Mouse (Mus musculus): ENCODE measurements at regions not wholly inside any gene's neighbourhood (a gene's known extent, or its start where the extent isn't known, plus 50 kb on each side); places are given as distances from the start of the nearest gene placed in this dataset.

DNA sequence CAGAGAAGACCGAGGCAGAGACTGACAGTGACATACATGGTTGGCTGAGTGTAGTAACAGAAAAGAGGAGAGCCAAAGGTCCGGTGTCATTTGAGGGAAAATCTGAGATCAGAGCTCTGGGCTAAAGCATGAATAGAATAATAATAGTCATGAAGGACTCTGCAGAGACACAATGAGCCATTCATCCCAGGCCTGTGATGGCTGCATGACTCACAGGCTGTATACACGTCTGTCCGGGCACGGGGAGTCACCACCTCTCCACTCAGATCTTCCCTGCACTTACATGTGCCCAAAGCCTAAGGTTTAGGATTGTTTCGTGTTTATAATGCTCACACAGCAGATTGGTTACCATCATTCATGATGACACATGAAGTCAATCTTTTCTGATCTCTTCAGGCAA is 246.2 kb upstream of the Jmjd1c start:
- Histone ChIP-seq H3K4me1 (ENCODE audit: insufficient read depth, low read depth, low read length) (no peaks in the 10 kb centered on the region; the same call in 1 of the 2 replicates), H3K4me3 (ENCODE audit: low read depth, low read length) (no peak overlapping the region), H3K27me3 (ENCODE audit: insufficient read depth, low read length) (no peaks in the 10 kb centered on the region), H3K36me3 (replicated peaks) (no peaks in the 10 kb centered on the region), H3K9me3 (replicated peaks) (no peaks in the 10 kb centered on the region)
- DNase-seq (ENCODE audit: low spot score) = no peak
- ATAC-seq (ENCODE audit: extremely low read depth, insufficient number of reproducible peaks, low FRiP score, poor library complexity, severe bottlenecking) = no peak
- TF ChIP-seq GATA2 (IDR thresholded peaks at IDR 0.05; ENCODE audit: borderline replicate concordance, low read depth, low read length) (no peak), POLR2AphosphoS5 (IDR thresholded peaks at IDR 0.05; ENCODE audit: insufficient replicate concordance, low read depth, low read length) (no peak), TAL1 (conservative IDR thresholded peaks at IDR 0.05; ENCODE audit: low read depth, low read length) (no peak), CTCF (IDR thresholded peaks at IDR 0.05; ENCODE audit: low read depth, low read length) (no peak), GATA1 (IDR thresholded peaks at IDR 0.05; ENCODE audit: borderline replicate concordance, low read length) (no peak)

DNA sequence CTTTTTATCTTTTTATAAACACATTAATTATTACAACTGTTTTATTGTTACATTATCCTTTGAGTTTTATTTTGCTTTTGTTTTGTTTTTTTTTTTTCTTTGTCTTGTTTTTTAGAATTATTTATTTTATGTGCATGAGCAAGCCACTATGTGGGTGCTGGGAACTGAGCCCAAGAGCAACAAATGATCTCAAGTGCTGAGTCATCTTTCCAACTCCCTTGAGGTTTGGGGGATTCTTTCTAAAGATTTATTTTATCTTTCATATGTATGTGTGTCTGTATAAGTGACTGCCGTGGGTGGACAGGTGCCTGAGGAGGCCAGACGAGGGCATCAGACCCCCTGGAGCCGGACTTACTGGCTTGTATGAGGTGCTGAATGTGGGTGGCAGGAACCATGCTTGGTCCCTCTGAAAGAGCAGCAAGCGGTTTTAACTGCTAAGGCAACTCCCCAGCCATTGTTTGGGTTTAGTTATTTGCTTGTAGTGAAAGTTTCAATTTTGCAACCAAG is 244.9 kb upstream of the Jmjd1c start:
- H3K9me3 ChIP-seq (replicated peaks) = no peaks in the 10 kb centered on the region
- TF ChIP-seq GATA2 (IDR thresholded peaks at IDR 0.05; ENCODE audit: borderline replicate concordance, low read depth, low read length) = no peak
- TF ChIP-seq CTCF (IDR thresholded peaks at IDR 0.05; ENCODE audit: low read depth, low read length) = no peak
- H3K36me3 ChIP-seq (replicated peaks) = no peaks in the 10 kb centered on the region
- no peaks in the 10 kb centered on the region for H3K27me3 ChIP-seq (ENCODE audit: insufficient read depth, low read length)
- DNase-seq (ENCODE audit: low spot score) (no peak), ATAC-seq (ENCODE audit: extremely low read depth, insufficient number of reproducible peaks, low FRiP score, poor library complexity, severe bottlenecking) (no peak)
- H3K4me1 ChIP-seq (ENCODE audit: insufficient read depth, low read depth, low read length) = no peaks in the 10 kb centered on the region; the same call in 1 of the 2 replicates
- no peak overlapping the region for H3K4me3 ChIP-seq (ENCODE audit: low read depth, low read length)

DNA sequence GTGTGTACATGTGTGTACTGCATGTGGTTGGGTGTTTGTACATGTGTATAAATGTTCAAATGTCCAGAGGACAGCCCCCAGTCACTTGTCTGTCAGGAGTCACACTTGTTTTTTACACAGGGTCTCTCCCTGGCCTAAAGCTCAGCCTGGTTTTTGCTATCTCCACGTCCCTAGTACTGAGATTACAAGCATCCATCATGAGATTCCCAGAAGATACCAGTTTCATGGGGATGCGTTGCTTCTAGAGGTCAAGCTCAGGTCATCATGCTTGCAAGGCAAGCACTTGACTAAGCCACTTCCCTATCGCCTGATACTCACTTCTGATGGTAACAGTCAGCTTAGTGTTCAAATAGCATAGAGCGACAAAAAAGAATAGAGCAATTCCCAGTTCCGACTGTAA is 244.1 kb upstream of the Jmjd1c start:
- no peak for DNase-seq (ENCODE audit: low spot score)
- H3K27me3 ChIP-seq (ENCODE audit: insufficient read depth, low read length) = no peaks in the 10 kb centered on the region
- no peaks in the 10 kb centered on the region for H3K36me3 ChIP-seq (replicated peaks)
- H3K9me3 ChIP-seq (replicated peaks) = no peaks in the 10 kb centered on the region
- no peak for TF ChIP-seq POLR2AphosphoS5 (IDR thresholded peaks at IDR 0.05; ENCODE audit: insufficient replicate concordance, low read depth, low read length)
- TF ChIP-seq GATA1 (IDR thresholded peaks at IDR 0.05; ENCODE audit: borderline replicate concordance, low read length) = no peak
- TF ChIP-seq TAL1 (conservative IDR thresholded peaks at IDR 0.05; ENCODE audit: low read depth, low read length) = no peak
- TF ChIP-seq GATA2 (IDR thresholded peaks at IDR 0.05; ENCODE audit: borderline replicate concordance, low read depth, low read length) = no peak
- no peak for TF ChIP-seq CTCF (IDR thresholded peaks at IDR 0.05; ENCODE audit: low read depth, low read length)
- no peaks in the 10 kb centered on the region; the same call in 1 of the 2 replicates for H3K4me1 ChIP-seq (ENCODE audit: insufficient read depth, low read depth, low read length)
- no peak for ATAC-seq (ENCODE audit: extremely low read depth, insufficient number of reproducible peaks, low FRiP score, poor library complexity, severe bottlenecking)
- no peak overlapping the region for H3K4me3 ChIP-seq (ENCODE audit: low read depth, low read length)

DNA sequence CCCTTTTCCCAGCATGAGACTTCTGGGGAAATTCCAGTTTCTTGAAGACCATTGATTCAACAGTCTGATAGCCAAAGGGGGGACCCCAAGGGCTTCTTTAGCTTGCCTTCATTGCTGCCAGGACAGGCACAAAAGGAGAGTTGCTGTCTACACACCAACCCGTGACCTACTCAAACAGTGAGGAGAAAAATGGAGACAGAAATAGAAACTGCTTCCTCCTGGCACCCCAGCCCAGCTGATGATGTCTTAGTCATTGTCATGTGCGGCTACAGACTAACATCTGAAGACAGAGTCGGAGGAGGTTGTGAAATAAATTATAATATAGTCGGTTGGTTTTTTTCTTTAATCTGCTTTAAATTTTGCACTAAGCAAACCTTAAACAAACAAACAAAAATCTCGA is 243.2 kb upstream of the Jmjd1c start:
- Histone ChIP-seq H3K36me3 (replicated peaks) (no peaks in the 10 kb centered on the region), H3K9me3 (replicated peaks) (no peaks in the 10 kb centered on the region), H3K4me1 (ENCODE audit: insufficient read depth, low read depth, low read length) (no peaks in the 10 kb centered on the region; the same call in 1 of the 2 replicates), H3K4me3 (ENCODE audit: low read depth, low read length) (no peak overlapping the region), H3K27me3 (ENCODE audit: insufficient read depth, low read length) (no peaks in the 10 kb centered on the region)
- ATAC-seq (ENCODE audit: extremely low read depth, insufficient number of reproducible peaks, low FRiP score, poor library complexity, severe bottlenecking) (0 out of 2 replicates have a peak, but pooled peaks have one; percentile 45), DNase-seq (ENCODE audit: low spot score) (no peak)
- no peak for TF ChIP-seq TAL1 (conservative IDR thresholded peaks at IDR 0.05; ENCODE audit: low read depth, low read length)
- TF ChIP-seq GATA1 (IDR thresholded peaks at IDR 0.05; ENCODE audit: borderline replicate concordance, low read length) = no peak

DNA sequence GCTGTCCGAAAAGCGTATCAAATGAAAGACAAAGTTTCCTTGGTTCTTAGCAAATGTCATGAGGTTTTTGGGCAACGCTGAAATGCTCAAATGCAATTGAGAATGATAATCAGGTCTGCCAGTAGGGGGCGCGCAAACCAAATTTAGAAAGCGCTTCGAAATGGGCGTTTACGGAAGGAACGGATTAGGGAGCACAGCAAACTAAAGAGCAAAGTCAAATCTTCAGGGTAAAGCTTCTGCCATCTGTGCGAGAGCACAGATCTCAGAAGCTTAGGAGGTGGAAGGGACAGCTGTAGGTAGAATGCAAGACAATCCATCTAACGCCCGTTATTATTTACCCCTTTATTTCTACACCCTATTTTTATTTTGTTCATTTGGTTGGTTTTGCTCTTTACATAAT is 242.7 kb upstream of the Jmjd1c start:
- Histone ChIP-seq H3K36me3 (replicated peaks) (no peaks in the 10 kb centered on the region), H3K4me1 (ENCODE audit: insufficient read depth, low read depth, low read length) (no peaks in the 10 kb centered on the region; the same call in 1 of the 2 replicates), H3K27me3 (ENCODE audit: insufficient read depth, low read length) (no peaks in the 10 kb centered on the region), H3K9me3 (replicated peaks) (no peaks in the 10 kb centered on the region), H3K4me3 (ENCODE audit: low read depth, low read length) (no peak overlapping the region)
- TF ChIP-seq TAL1 (conservative IDR thresholded peaks at IDR 0.05; ENCODE audit: low read depth, low read length) = no peak
- TF ChIP-seq GATA1 (IDR thresholded peaks at IDR 0.05; ENCODE audit: borderline replicate concordance, low read length) = no peak
- no peak for TF ChIP-seq GATA2 (IDR thresholded peaks at IDR 0.05; ENCODE audit: borderline replicate concordance, low read depth, low read length)
- TF ChIP-seq POLR2AphosphoS5 (IDR thresholded peaks at IDR 0.05; ENCODE audit: insufficient replicate concordance, low read depth, low read length) = no peak
- TF ChIP-seq CTCF (IDR thresholded peaks at IDR 0.05; ENCODE audit: low read depth, low read length) = peak; percentile 41; the same call in 1 of the 2 replicates
- ATAC-seq (ENCODE audit: extremely low read depth, insufficient number of reproducible peaks, low FRiP score, poor library complexity, severe bottlenecking) (peak; percentile 54), DNase-seq (ENCODE audit: low spot score) (peak; percentile 11)

DNA sequence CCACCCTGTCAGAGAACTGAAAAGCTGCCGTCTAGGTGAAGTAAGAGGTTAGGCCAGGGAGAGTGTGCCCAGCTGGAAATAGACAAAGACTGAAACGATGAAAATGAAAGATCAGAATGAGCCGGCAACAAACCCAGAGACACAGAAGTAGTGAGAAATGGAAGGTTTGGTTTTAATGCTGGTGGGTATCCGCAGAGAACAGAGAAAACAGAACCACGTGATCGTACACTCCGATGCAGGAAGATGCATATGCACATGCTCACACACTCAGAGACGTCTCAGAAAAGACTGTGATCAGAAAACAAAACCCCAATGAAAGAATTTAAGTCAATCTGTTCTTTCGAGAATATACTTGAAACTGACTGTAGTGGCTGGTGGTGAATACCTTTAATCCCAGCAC is 241.0 kb upstream of the Jmjd1c start:
- Histone ChIP-seq H3K36me3 (replicated peaks) (no peaks in the 10 kb centered on the region), H3K27me3 (ENCODE audit: insufficient read depth, low read length) (no peaks in the 10 kb centered on the region), H3K4me1 (ENCODE audit: insufficient read depth, low read depth, low read length) (no peaks in the 10 kb centered on the region; the same call in 1 of the 2 replicates), H3K4me3 (ENCODE audit: low read depth, low read length) (no peak overlapping the region), H3K9me3 (replicated peaks) (no peaks in the 10 kb centered on the region)
- ATAC-seq (ENCODE audit: extremely low read depth, insufficient number of reproducible peaks, low FRiP score, poor library complexity, severe bottlenecking) (no peak), DNase-seq (ENCODE audit: low spot score) (no peak)
- TF ChIP-seq GATA2 (IDR thresholded peaks at IDR 0.05; ENCODE audit: borderline replicate concordance, low read depth, low read length) = no peak
- TF ChIP-seq TAL1 (conservative IDR thresholded peaks at IDR 0.05; ENCODE audit: low read depth, low read length) = no peak
- TF ChIP-seq CTCF (IDR thresholded peaks at IDR 0.05; ENCODE audit: low read depth, low read length) = no peak
- no peak for TF ChIP-seq GATA1 (IDR thresholded peaks at IDR 0.05; ENCODE audit: borderline replicate concordance, low read length)
- no peak for TF ChIP-seq POLR2AphosphoS5 (IDR thresholded peaks at IDR 0.05; ENCODE audit: insufficient replicate concordance, low read depth, low read length)

DNA sequence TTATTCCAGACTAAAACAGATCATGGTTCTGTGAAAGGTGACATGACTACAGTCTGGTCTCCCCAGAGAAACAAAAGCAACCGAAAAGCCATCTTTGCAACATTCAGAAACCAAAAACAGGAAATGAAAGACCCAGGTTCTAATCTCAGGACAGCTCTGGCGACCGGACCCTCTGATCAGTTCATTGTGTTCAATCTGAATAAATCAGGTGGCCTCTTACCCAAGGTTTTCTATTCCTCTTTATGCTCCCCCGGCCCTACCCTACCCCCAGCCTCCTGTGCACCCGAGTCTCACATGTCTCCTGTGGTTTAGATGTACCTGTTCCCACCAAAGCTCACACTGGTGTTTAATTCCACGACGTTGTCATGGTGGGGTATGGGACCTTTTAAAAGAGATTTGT is 238.6 kb upstream of the Jmjd1c start:
- no peaks in the 10 kb centered on the region for H3K9me3 ChIP-seq (replicated peaks)
- no peaks in the 10 kb centered on the region for H3K36me3 ChIP-seq (replicated peaks)
- H3K4me3 ChIP-seq (ENCODE audit: low read depth, low read length) = no peak overlapping the region
- DNase-seq (ENCODE audit: low spot score) (no peak), ATAC-seq (ENCODE audit: extremely low read depth, insufficient number of reproducible peaks, low FRiP score, poor library complexity, severe bottlenecking) (no peak)
- no peak for TF ChIP-seq POLR2AphosphoS5 (IDR thresholded peaks at IDR 0.05; ENCODE audit: insufficient replicate concordance, low read depth, low read length)
- TF ChIP-seq GATA1 (IDR thresholded peaks at IDR 0.05; ENCODE audit: borderline replicate concordance, low read length) = no peak
- TF ChIP-seq TAL1 (conservative IDR thresholded peaks at IDR 0.05; ENCODE audit: low read depth, low read length) = no peak
- no peak for TF ChIP-seq GATA2 (IDR thresholded peaks at IDR 0.05; ENCODE audit: borderline replicate concordance, low read depth, low read length)
- TF ChIP-seq CTCF (IDR thresholded peaks at IDR 0.05; ENCODE audit: low read depth, low read length) = no peak
- H3K4me1 ChIP-seq (ENCODE audit: insufficient read depth, low read depth, low read length) = no peaks in the 10 kb centered on the region; the same call in 1 of the 2 replicates
- no peaks in the 10 kb centered on the region for H3K27me3 ChIP-seq (ENCODE audit: insufficient read depth, low read length)
